Mouse (Mus musculus) bone marrow macrophage, adult 2 months (primary cell): ENCODE data around the gene Tmem92.
A peak's percentile ranks its signal among the peaks of the same experiment; 100 is the strongest.

Experiments used
- CTCF ChIP-seq: IDR thresholded peaks from 2 replicates; pipeline ENCODE4 v1.5.1; 2012; ENCODE audit warnings: low read depth, mild to moderate bottlenecking, low read length, moderate library complexity
- POLR2A ChIP-seq: IDR thresholded peaks from 2 replicates; pipeline ENCODE4 v1.6.1; 2012; ENCODE audit warnings: mild to moderate bottlenecking, low read depth, low read length, borderline replicate concordance

- TF ChIP-seq POLR2A (no peak), CTCF (peak; percentile 30; the same call in 1 of the 2 replicates)
Observed at GRCm38 (mm10) chr11:94730261-94730660, 52.2 kb downstream of the Tmem92 start.
